Mouse (Mus musculus): ENCODE measurements around the gene Rhobtb1. TPM values are rescaled to one million over a fixed set of nuclear protein-coding genes. Genes with fewer than 3 reads are reported as not detected.

The Rhobtb1 gene
- polyA plus RNA-seq (2014; fragmentation: Illumina TruSeq; extraction: RNeasy Lipid Tissue Mini Kit (QIAGEN cat#74804)), result 34.2 TPM

GRCm38 (mm10) chr10:69151045-69151444 is at the start of gene Rhobtb1:
Rhobtb1 (plus strand) TSS chr10:69151434.

GRCm38 (mm10) chr10:69212542-69213440 is 61.6 kb downstream of the Rhobtb1 start, which contains the start of gene A930033H14Rik:
A930033H14Rik (minus strand) TSS chr10:69213098.

Other genes starting within 250 kb of the Rhobtb1 start
- 4.6 TPM for gene A930033H14Rik, start 61.7 kb downstream of the Rhobtb1 start, polyA plus RNA-seq (2014; fragmentation: Illumina TruSeq; extraction: RNeasy Lipid Tissue Mini Kit (QIAGEN cat#74804))
- gene Cdk1, start 201.5 kb downstream of the Rhobtb1 start, polyA plus RNA-seq (2014; fragmentation: Illumina TruSeq; extraction: RNeasy Lipid Tissue Mini Kit (QIAGEN cat#74804)), result 143 TPM
- gene Ank3, start 247.3 kb downstream of the Rhobtb1 start, polyA plus RNA-seq (2014; fragmentation: Illumina TruSeq; extraction: RNeasy Lipid Tissue Mini Kit (QIAGEN cat#74804)), result 57.3 TPM